Mouse (Mus musculus) cortical plate, adult 2 months (tissue): ENCODE measurements around the gene Psap.

ENCODE experiments used
- CTCF ChIP-seq: fragments of 200-500 bp; IDR thresholded peaks from 2 replicates; pipeline ENCODE4 v1.5.1; 2011; ENCODE audit warnings: mild to moderate bottlenecking, control low read depth, low read length; ENCODE audit not compliant: insufficient read depth; ENCODE audit errors: extremely low read depth
- POLR2A ChIP-seq: fragments of 200-500 bp; IDR thresholded peaks from 2 replicates; pipeline ENCODE4 v1.6.1; 2011; ENCODE audit warnings: mild to moderate bottlenecking, low read length, control low read depth; ENCODE audit not compliant: insufficient read depth; ENCODE audit errors: extremely low read depth

DNA sequence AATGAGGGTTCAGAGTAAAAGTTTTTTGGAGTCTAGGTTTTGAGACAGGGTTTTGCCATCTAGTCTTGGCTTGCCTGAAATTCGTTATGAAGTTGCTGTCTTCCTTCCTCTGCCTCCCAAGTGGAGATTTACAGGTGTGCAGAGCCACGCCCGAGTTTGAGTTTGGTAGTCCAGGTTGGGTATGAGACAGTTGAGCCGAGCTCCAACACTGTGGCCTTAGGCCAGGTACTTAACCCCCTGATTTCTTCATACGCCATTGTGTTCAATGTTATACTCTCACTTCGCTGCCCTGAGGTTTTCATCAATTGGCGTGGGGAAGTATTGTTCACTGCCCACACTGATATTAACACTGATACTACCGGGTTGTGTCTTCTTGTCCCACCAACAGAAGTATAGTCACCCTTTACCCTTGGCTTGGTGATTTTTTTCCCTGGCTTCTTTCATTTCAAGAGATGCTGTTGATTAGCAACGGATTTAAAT lies 4.2 kb downstream of the Psap start:
- TF ChIP-seq POLR2A (no peak), CTCF (no peak)
